Mouse (Mus musculus) forebrain, embryonic 13.5 days (tissue): ENCODE measurements around the gene Mylk. TPM values are rescaled to one million over a fixed set of nuclear protein-coding genes. Genes with fewer than 3 reads are reported as not detected.
"Not testable (repeated sequence)": the region's sequence is repeated elsewhere in the genome, so short reads cannot be mapped to it uniquely, and the experiment has no call there.

Experiments used
- ATAC-seq: fragments of 200-750 bp; cut with Nextera tagmentation; 2 replicates; pipeline ENCODE4 v1.8.0; 2017
- H3K27ac ChIP-seq: fragments of 300-500 bp; sonication (generic); 2 replicates; pipeline ENCODE4 v1.5.1; 2015; ENCODE audit warnings: inconsistent platforms, mild to moderate bottlenecking, moderate library complexity
- H3K27me3 ChIP-seq: fragments of 300-500 bp; sonication (generic); 2 replicates; pipeline ENCODE4 v1.6.1; 2015; ENCODE audit warnings: mild to moderate bottlenecking, inconsistent platforms
- H3K36me3 ChIP-seq: fragments of 300-500 bp; sonication (generic); 2 replicates; pipeline ENCODE4 v1.6.1; 2015; ENCODE audit warnings: mild to moderate bottlenecking, inconsistent platforms; ENCODE audit not compliant: poor library complexity, severe bottlenecking
- H3K4me1 ChIP-seq: fragments of 300-500 bp; sonication (generic); 2 replicates; pipeline ENCODE4 v1.6.1; 2015; ENCODE audit warnings: inconsistent platforms
- H3K4me2 ChIP-seq: fragments of 300-500 bp; sonication (generic); 2 replicates; pipeline ENCODE4 v1.6.1; 2015; ENCODE audit warnings: inconsistent platforms, mild to moderate bottlenecking, moderate library complexity
- H3K4me3 ChIP-seq: fragments of 300-500 bp; sonication (generic); 2 replicates; pipeline ENCODE4 v1.5.1; 2015; ENCODE audit warnings: mild to moderate bottlenecking, inconsistent platforms
- H3K9ac ChIP-seq: fragments of 300-500 bp; sonication (generic); 2 replicates; pipeline ENCODE4 v1.6.1; 2015; ENCODE audit warnings: mild to moderate bottlenecking, inconsistent platforms
- H3K9me3 ChIP-seq: fragments of 300-500 bp; sonication (generic); replicated peaks from 2 replicates; pipeline ENCODE4 v1.6.1; 2016; ENCODE audit warnings: inconsistent platforms
- WGBS: fragments of 180-500 bp; shearing (Covaris S2); methylation state at CpG from one replicate; pipeline ENCODE4 v1.1.7; 2015; 5-methylcytosine and 5-hydroxymethylcytosine counted together
- polyA plus RNA-seq: library from polyadenylated mRNA; unstranded; fragments of >200 nt; fragmentation: Nextera tagmentation; extraction: Ambion mirVana; gene quantifications from 2 replicates; pipeline ENCODE4 v1.2.1, GENCODE M21; 2015

Gene Mylk
- polyA plus RNA-seq, 1 experiment from 2014 or later, result 3.7 TPM

DNA sequence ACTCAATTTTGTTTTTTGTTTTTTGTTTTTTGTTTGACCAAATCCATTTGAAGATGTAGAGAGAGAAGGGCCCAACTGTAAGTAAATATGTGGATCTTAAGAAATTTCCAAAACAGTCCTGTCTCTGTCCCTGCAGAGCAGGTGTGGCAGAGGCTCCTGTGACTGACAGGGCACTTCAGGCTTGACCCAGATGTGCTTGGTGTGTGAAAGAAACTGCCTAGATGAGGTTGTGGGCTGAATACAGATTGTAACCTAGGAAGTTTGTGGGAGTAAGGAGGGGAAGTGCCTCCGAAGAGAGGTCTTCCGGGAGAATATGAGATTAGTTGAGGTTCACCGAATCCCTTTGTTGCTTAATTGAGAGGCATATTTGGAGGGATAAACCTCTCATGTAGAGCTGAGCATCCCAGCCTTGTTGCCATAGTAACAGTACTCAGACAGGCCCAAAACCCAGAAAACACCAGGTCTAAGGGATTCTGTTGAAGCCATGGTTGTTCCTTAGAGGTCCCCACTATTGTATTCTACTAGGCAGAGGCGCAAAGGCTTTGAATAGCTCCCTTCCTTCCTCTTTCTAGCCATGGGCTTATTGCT, 27.5 kb downstream of the Mylk start:
- Histone ChIP-seq H3K36me3 (no peaks in the 10 kb centered on the region), H3K4me1 (peaks cover 12% of the 10 kb centered on the region), H3K9ac (no peak overlapping the region), H3K27me3 (no peaks in the 10 kb centered on the region), H3K9me3 (no peaks in the 10 kb centered on the region), H3K4me2 (no peak overlapping the region), H3K27ac (no peak overlapping the region), H3K4me3 (no peak overlapping the region)
- no peak for ATAC-seq
- 2% methylated on average over 4 of the region's 4 CpGs for WGBS

DNA sequence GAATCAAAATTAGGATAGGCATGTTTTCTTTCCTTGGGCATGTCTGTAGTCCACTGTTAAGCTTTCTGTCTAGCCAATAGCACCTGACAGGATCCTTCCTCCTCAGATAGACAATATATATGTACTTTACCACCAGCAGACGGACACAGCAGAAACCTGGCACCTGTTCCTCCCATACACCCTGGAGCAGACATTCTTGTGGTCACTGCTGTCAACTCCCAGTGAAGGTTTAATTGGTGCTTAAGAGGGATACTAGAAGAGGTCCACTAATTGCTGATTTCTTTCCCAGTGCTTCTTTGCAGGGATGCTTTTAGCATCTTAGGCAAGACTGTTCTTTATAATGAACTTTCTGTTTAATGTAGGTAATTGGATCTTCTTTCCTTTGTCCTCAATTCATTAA, 37.4 kb downstream of the Mylk start:
- H3K4me3 ChIP-seq, result no peak overlapping the region
- H3K27ac ChIP-seq, result no peak overlapping the region
- WGBS, result 30% methylated on average over 1 of the region's 1 CpGs
- H3K9me3 ChIP-seq, result no peaks in the 10 kb centered on the region
- no peaks in the 10 kb centered on the region for H3K36me3 ChIP-seq
- ATAC-seq, result no peak
- H3K4me1 ChIP-seq, result no peaks in the 10 kb centered on the region
- no peak overlapping the region for H3K9ac ChIP-seq
- no peak overlapping the region for H3K4me2 ChIP-seq
- no peaks in the 10 kb centered on the region for H3K27me3 ChIP-seq

DNA sequence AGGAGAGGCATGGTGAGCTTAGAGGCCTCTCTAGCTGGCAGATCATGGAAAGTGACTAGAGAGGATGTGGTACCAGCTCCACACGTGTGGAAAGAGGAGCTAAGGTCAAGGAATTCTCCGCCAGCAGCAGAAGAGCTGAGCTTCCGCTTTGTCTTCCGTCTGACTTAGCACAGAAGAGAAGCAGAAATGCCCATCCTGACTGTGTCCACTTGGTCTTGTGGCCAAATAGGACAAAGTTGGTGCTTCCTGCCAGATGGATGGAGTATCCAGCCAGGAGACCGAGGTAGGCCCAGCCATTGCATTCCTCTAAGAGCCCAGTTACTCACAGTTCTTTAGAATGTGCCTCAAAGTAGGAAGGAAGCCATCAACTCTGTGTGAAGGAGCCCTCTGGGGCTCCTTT, 38.5 kb downstream of the Mylk start:
- no peak for ATAC-seq
- H3K4me3 ChIP-seq, result no peak overlapping the region
- H3K27me3 ChIP-seq, result no peaks in the 10 kb centered on the region
- no peaks in the 10 kb centered on the region for H3K36me3 ChIP-seq
- H3K4me1 ChIP-seq, result no peaks in the 10 kb centered on the region
- no peak overlapping the region for H3K9ac ChIP-seq
- H3K4me2 ChIP-seq, result no peak overlapping the region
- no peak overlapping the region for H3K27ac ChIP-seq
- WGBS, result 92% methylated on average over 5 of the region's 5 CpGs
- no peaks in the 10 kb centered on the region for H3K9me3 ChIP-seq

DNA sequence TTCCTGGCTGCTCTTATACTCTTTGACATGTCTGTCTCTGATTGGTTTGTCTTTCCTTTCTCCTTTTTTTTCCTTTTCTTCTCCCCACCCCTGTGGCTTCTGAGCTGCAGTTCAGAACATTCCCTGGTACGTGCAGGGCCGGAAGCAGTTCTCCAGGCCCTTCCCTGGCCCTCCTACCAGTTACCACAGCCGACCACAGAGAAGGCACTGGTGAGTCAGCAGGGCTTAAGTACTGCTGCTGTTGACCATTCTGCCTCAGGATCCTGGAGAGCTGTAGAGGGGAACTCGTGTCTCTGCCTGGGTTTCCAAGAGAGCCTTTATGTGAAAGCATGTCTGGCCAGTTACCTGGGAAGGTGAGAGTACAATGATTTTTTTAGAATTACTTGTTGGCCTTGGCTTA, 39.7 kb downstream of the Mylk start:
- Histone ChIP-seq H3K27ac (no peak overlapping the region), H3K9ac (no peak overlapping the region), H3K36me3 (no peaks in the 10 kb centered on the region), H3K4me2 (no peak overlapping the region), H3K27me3 (no peaks in the 10 kb centered on the region), H3K9me3 (no peaks in the 10 kb centered on the region), H3K4me1 (no peaks in the 10 kb centered on the region), H3K4me3 (no peak overlapping the region)
- ATAC-seq, result no peak
- WGBS, result 77% methylated on average over 4 of the region's 4 CpGs

DNA sequence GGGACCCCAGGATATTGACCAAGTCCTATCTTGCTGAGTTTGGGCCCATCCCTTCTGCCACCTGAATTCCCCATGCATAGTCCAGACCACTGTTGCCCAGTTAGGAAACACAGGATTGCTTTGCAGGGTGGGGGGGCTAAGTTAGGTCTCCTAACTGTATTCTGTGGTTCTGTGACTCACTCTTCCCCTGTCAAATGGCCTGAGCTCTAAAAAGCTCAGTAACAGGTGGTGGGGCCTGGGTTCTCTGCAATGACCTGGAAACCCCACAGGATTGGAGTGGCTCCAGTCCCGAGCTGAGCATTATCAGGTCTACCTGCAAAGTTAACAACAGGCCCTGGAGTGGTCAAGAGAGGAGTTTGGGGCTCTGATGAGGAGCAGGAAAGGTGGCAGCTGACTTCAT, 47.5 kb downstream of the Mylk start:
- no peaks in the 10 kb centered on the region for H3K27me3 ChIP-seq
- ATAC-seq, result no peak
- WGBS, result 64% methylated on average over 1 of the region's 1 CpGs
- H3K9me3 ChIP-seq, result no peaks in the 10 kb centered on the region
- no peak overlapping the region for H3K4me3 ChIP-seq
- H3K9ac ChIP-seq, result no peak overlapping the region
- H3K4me2 ChIP-seq, result no peak overlapping the region
- H3K36me3 ChIP-seq, result no peaks in the 10 kb centered on the region
- H3K27ac ChIP-seq, result no peak overlapping the region
- peaks cover 5% of the 10 kb centered on the region; the same call in 1 of the 2 replicates for H3K4me1 ChIP-seq

DNA sequence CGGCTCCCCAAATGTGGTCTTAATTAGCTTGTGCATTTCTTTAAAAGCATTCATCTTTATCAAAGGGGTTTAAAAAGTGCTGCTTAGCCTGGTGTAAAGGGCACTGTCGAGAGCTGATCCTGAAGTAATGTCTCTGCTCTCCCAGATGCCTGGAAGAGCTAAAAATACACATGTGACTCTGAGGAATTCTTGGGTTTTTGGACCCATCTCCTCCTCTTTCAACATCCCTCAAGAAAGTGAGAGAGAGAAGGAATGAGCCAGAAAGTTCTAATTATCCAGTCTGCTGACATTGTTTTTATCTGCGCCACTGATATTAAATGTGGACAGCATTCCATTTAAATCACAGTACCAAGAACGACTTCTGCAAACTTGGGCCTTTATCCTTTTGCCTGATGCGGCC, 48.0 kb downstream of the Mylk start:
- H3K4me1 ChIP-seq, result peaks cover 5% of the 10 kb centered on the region; the same call in 1 of the 2 replicates
- no peaks in the 10 kb centered on the region for H3K36me3 ChIP-seq
- WGBS, result 41% methylated on average over 5 of the region's 5 CpGs
- no peak overlapping the region for H3K9ac ChIP-seq
- no peak overlapping the region for H3K27ac ChIP-seq
- H3K4me3 ChIP-seq, result no peak overlapping the region
- H3K4me2 ChIP-seq, result no peak overlapping the region
- no peaks in the 10 kb centered on the region for H3K27me3 ChIP-seq
- H3K9me3 ChIP-seq, result no peaks in the 10 kb centered on the region
- no peak for ATAC-seq

DNA sequence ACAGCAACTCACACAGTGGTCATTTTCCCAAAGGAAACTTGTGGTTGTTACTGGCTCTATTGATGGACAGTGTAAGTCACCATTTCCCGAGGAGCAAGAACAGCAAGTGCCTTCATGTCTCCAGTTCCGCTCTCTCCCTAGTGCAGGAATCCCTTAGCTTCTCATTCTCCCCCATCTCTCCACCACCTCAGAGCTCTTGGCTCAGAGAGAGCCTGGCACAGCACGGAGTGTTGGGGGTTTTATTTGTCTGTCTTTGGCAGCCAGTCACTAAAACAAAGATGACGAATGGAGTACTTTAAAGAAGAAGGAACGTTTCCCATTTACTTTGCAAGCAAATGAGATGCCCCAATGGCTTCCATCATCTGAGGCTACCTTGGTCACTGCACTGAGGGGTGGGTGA, 56.2 kb downstream of the Mylk start:
- Histone ChIP-seq H3K4me3 (no peak overlapping the region), H3K27me3 (no peaks in the 10 kb centered on the region), H3K27ac (no peak overlapping the region), H3K36me3 (no peaks in the 10 kb centered on the region), H3K9ac (no peak overlapping the region), H3K4me1 (no peaks in the 10 kb centered on the region), H3K4me2 (no peak overlapping the region), H3K9me3 (no peaks in the 10 kb centered on the region)
- WGBS, result 83% methylated on average over 5 of the region's 5 CpGs
- no peak for ATAC-seq

DNA sequence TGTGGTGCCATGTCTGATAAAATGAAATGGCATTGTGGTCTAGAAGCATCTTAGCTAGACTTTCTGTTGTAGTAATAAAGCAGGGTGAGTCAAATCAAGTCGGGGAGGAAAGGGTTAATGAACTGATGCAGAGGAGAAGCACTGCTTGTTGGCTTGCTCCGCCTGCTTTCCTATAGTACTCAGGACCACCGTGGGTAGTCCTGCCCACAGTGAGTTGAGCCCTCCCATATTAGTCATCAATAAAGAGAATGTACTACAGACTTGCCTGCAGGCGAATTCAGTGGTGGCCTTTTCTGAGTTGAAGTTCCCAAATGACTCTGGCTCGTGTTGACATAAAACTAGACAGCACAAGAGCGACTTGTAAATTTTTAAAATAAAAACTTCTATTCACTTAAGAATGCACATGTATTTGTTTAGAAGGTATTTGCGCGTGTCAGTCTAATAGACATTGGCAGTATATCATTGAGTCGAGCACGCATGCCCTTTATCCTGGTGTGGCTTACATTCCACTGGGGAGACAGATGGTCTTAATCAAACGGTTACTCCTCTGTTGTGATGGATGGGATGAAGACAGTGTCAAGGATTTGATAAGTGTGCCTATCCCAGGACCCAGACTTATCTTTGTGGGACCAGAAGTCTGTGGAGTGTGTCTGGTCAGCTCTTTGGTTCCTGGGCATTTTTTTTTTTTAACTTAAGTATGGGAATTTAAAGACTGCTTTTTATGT, 59.4 kb downstream of the Mylk start:
- Histone ChIP-seq H3K9ac (no peak overlapping the region), H3K4me2 (no peak overlapping the region), H3K4me3 (no peak overlapping the region), H3K9me3 (no peaks in the 10 kb centered on the region), H3K4me1 (peaks cover 15% of the 10 kb centered on the region; the same call in 1 of the 2 replicates), H3K36me3 (no peaks in the 10 kb centered on the region), H3K27me3 (peaks cover 10% of the 10 kb centered on the region; the same call in 1 of the 2 replicates), H3K27ac (no peak overlapping the region)
- no peak for ATAC-seq
- WGBS, result 63% methylated on average over 11 of the region's 11 CpGs

DNA sequence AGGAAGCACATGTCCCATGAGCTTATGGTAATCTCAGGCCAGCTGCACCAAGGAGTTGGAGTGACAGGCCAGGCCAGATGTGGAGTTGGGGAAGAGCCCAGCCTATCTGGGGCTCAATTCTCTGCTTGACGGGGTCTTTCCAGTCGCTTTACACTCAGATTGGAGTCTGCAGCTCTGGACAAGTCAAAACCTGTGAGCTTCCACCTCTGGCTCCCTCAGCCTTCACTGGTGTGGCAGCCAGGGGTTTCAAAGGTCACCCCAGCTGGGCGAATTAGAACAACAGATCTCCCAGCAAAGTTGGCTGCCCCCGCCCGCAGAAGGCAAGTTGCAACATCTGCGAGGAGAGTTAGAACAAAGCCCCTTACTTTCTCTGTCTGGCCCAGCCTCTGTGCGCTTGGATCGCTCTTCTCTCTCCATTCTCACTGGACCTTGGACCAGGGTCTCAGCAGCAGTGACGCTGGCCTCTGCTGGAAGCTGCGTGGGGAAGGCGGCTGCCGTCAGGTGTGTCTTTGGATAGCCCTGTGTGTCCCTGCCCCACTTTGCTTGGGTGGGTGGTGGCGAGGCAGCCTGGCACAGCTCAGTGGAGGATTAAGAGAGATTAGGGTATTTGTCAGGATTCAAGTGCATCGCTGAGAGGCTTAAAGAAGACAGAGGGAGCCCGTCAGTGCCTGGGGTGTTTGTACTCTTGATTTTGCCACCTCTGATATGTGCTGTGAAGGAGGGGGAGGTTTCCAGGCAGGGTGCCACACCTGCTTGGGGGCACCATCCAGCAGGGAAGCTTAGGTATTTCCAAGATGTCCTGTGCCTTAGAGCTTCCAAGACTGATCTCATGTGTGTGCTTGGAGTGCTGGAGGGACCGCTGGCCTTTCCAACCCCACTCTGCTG, 62.1 kb downstream of the Mylk start:
- no peak for ATAC-seq
- Histone ChIP-seq H3K4me3 (no peak overlapping the region), H3K27ac (no peak overlapping the region), H3K27me3 (peaks cover 10% of the 10 kb centered on the region; the same call in 1 of the 2 replicates), H3K9me3 (no peaks in the 10 kb centered on the region), H3K4me1 (peaks cover 15% of the 10 kb centered on the region; the same call in 1 of the 2 replicates), H3K4me2 (no peak overlapping the region), H3K9ac (no peak overlapping the region), H3K36me3 (no peaks in the 10 kb centered on the region)
- WGBS, result 9% methylated on average over 16 of the region's 16 CpGs

DNA sequence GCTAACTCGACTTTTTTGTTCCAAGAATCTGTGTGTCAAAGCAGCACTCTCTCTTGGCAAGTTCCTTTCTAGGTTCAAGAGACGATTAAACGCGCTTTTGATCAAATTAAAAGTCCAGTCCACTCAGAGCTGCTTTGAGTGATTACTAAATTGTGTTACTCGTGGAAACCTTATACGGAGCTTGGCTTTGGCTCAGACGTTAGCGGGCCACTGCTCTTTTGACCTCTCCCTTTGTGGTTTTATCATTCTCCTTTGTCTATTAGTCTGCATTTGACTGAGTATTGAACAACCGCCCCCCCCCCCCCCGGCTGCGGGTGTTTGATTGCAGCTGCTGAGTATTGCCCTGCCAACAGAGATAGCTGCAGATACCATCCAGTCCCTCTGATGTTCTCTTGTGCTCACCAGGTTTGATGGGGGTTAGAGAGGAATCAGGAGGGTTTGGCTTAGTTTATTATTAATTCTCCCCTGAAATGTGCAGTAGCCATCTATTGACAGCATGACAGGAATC, 62.8 kb downstream of the Mylk start:
- peaks cover 15% of the 10 kb centered on the region; the same call in 1 of the 2 replicates for H3K4me1 ChIP-seq
- H3K4me3 ChIP-seq, result no peak overlapping the region
- no peak overlapping the region for H3K9ac ChIP-seq
- WGBS, result 8% methylated on average over 11 of the region's 11 CpGs
- H3K36me3 ChIP-seq, result no peaks in the 10 kb centered on the region
- no peak for ATAC-seq
- no peak overlapping the region for H3K4me2 ChIP-seq
- H3K27me3 ChIP-seq, result peaks cover 10% of the 10 kb centered on the region; the same call in 1 of the 2 replicates
- H3K27ac ChIP-seq, result no peak overlapping the region
- H3K9me3 ChIP-seq, result no peaks in the 10 kb centered on the region

DNA sequence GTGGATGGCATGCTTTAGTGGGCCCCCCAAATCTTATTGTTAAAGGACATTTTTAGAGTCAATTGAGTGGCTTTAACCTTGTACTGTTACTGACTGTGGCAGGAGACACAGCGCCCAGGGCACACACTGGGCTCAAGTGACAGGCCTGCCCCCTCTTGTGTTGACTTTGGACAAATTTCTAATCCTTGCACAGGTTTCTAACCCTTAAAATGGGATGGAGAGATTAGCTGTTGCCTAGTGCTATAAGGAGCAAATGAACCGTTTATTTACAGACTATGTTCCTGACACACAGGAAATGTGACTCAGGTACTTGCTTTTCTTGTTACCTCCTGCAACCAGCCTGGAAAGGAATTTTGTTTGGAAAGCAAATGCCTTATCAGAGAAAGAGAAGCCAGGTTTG, 67.2 kb downstream of the Mylk start:
- no peaks in the 10 kb centered on the region for H3K36me3 ChIP-seq
- no peak for ATAC-seq
- peaks cover 11% of the 10 kb centered on the region; the same call in 1 of the 2 replicates for H3K4me1 ChIP-seq
- WGBS, result 60% methylated on average over 2 of the region's 2 CpGs
- no peaks in the 10 kb centered on the region for H3K9me3 ChIP-seq
- H3K9ac ChIP-seq, result no peak overlapping the region
- H3K27ac ChIP-seq, result no peak overlapping the region
- no peak overlapping the region for H3K4me3 ChIP-seq
- no peak overlapping the region for H3K4me2 ChIP-seq
- H3K27me3 ChIP-seq, result peaks cover 1% of the 10 kb centered on the region; the same call in 1 of the 2 replicates

DNA sequence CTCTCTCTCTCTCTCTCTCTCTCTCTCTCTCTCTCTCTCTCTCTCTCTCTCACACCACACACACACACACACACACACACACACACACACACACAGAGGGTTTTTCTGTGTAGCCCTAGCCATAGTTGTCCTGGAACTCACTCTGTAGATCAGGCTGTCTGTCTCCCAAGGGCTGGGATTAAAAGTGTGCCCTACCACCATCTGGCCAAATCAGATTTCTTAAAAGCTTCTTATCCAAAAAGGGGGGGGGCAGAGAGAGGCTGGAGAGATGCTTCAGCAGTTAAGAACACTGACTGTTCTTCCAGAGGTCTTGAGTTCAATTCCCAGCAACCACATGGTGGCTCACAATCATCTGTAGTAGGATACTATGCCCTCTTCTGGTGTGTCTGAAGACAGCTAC, 68.2 kb downstream of the Mylk start:
- H3K4me1 ChIP-seq, H3K9ac ChIP-seq, ATAC-seq, H3K4me3 ChIP-seq, H3K27me3 ChIP-seq, H3K36me3 ChIP-seq, H3K9me3 ChIP-seq, H3K4me2 ChIP-seq, H3K27ac ChIP-seq: not testable (repeated sequence)
